Mouse (Mus musculus) left cerebral cortex, adult 11 months (tissue): Measurements from ENCODE around the gene Paip2b.
"Not testable (repeated sequence)": the region's sequence is repeated elsewhere in the genome, so short reads cannot be mapped to it uniquely, and the experiment has no call there.

Experiments
- DNase-seq: peaks from one replicate; pipeline ENCODE4 v3.0.0; 2022; ENCODE audit warnings: low spot score

Gene Paip2b

GRCm38 (mm10) chr6:83802033-83802432, 29.5 kb downstream of the Paip2b start:
- no peak for DNase-seq

GRCm38 (mm10) chr6:83796686-83797085, 34.9 kb downstream of the Paip2b start:
- no peak for DNase-seq

- peak; percentile 36 for DNase-seq
These were observed 36.0 kb downstream of the Paip2b start for GRCm38 (mm10) chr6:83795492-83795900.

- DNase-seq: peak; percentile 89
These were observed 36.7 kb downstream of the Paip2b start, which contains the start of gene Nagk for GRCm38 (mm10) chr6:83794760-83795296. Gene Nagk (plus strand): TSS chr6:83794982.

GRCm38 (mm10) chr6:83791251-83791890, 40.2 kb downstream of the Paip2b start:
- DNase-seq: no peak

GRCm38 (mm10) chr6:83790533-83790932, 41.0 kb downstream of the Paip2b start:
- DNase-seq: not testable (repeated sequence)

GRCm38 (mm10) chr6:83788554-83788953, 43.0 kb downstream of the Paip2b start:
- no peak for DNase-seq

- no peak for DNase-seq
These were observed 45.1 kb downstream of the Paip2b start for GRCm38 (mm10) chr6:83786426-83786825.

GRCm38 (mm10) chr6:83779026-83779425, 52.5 kb downstream of the Paip2b start:
- no peak for DNase-seq

- no peak for DNase-seq
These were observed 53.2 kb downstream of the Paip2b start for GRCm38 (mm10) chr6:83778306-83778705.

- DNase-seq: peak; percentile 83
These were observed 55.8 kb downstream of the Paip2b start, which contains the start of gene Tex261 for GRCm38 (mm10) chr6:83775638-83776293. Gene Tex261 (minus strand): TSS chr6:83775813.

GRCm38 (mm10) chr6:83774781-83775563, 56.6 kb downstream of the Paip2b start:
- no peak for DNase-seq

- no peak for DNase-seq
These were observed 57.4 kb downstream of the Paip2b start for GRCm38 (mm10) chr6:83774126-83774525.

GRCm38 (mm10) chr6:83768485-83768884, 63.1 kb downstream of the Paip2b start:
- no peak for DNase-seq

GRCm38 (mm10) chr6:83766982-83767381, 64.6 kb downstream of the Paip2b start:
- no peak for DNase-seq

- DNase-seq: no peak
These were observed 68.6 kb downstream of the Paip2b start for GRCm38 (mm10) chr6:83762880-83763431.

GRCm38 (mm10) chr6:83762344-83762743, 69.2 kb downstream of the Paip2b start, which contains the start of gene Ankrd53:
Gene Ankrd53 (plus strand): TSS chr6:83762644.
- no peak for DNase-seq

GRCm38 (mm10) chr6:83756051-83756450, 75.5 kb downstream of the Paip2b start:
- DNase-seq: no peak
